Mouse (Mus musculus): ENCODE data around the gene Serpina1f. TPM values are rescaled to one million over a fixed set of nuclear protein-coding genes. Genes with fewer than 3 reads are reported as not detected.
"Not testable (repeated sequence)": the region's sequence is repeated elsewhere in the genome, so short reads cannot be mapped to it uniquely, and the experiment has no call there.

The Serpina1f gene
- total RNA-seq (2017) = not detected in 3 replicates

GRCm38 (mm10) chr12:103695429-103695828, at the start of gene Serpina1f:
Serpina1f (minus strand) TSS chr12:103695529.
- no peak for ATAC-seq (replicated peaks; ENCODE audit: insufficient number of reproducible peaks, low FRiP score, low TSS enrichment, poor library complexity, severe bottlenecking)

GRCm38 (mm10) chr12:103737791-103738580, 42.7 kb upstream of the Serpina1f start:
- not testable (repeated sequence) for ATAC-seq (replicated peaks; ENCODE audit: insufficient number of reproducible peaks, low FRiP score, low TSS enrichment, poor library complexity, severe bottlenecking)

DNA sequence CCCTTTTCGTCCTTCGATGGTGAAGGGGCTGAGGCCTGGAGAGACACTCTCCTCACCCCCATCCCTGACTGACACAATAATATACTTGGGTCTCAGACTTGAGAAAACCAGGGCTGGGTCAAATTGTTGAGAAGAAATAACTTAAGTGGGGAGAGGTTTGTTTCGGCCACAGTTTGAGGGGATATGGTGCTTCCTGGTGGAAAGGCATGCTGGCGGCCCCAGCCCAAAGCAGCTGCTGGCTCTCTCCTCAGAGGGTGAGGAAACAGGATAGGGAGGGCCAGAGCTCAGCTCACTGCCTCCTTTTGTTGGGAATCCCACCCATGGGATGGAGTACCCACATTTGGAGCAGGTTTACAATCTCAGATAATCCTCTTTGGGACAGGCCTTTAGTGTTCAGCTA, 40.2 kb upstream of the Serpina1f start:
- not testable (repeated sequence) for ATAC-seq (replicated peaks; ENCODE audit: insufficient number of reproducible peaks, low FRiP score, low TSS enrichment, poor library complexity, severe bottlenecking)

- ATAC-seq (replicated peaks; ENCODE audit: insufficient number of reproducible peaks, low FRiP score, low TSS enrichment, poor library complexity, severe bottlenecking) = not testable (repeated sequence)
Observed at GRCm38 (mm10) chr12:103735101-103735500, 39.8 kb upstream of the Serpina1f start.

DNA sequence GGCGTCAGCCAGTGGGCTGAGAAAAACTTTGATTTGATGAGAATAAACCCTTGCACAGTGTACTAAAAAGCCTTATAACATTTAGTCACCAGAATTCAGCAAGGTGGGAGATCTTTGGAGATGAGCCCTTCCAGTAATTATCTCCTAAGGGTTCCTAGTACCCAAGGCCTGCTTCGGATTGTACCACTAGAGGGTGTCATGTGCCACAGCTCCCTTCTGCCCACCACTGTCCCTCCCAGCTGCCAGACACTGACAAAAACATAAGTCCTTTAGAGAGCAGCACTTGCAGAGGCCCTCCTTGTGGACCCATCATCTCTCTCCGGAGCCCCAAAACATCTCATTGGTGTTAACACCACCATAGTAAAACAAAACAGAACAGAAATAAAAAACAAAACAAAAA, 16.2 kb upstream of the Serpina1f start:
- no peak for ATAC-seq (replicated peaks; ENCODE audit: insufficient number of reproducible peaks, low FRiP score, low TSS enrichment, poor library complexity, severe bottlenecking)

- ATAC-seq (replicated peaks; ENCODE audit: insufficient number of reproducible peaks, low FRiP score, low TSS enrichment, poor library complexity, severe bottlenecking) = no peak
Observed at GRCm38 (mm10) chr12:103710405-103710804, 15.1 kb upstream of the Serpina1f start.

- ATAC-seq (replicated peaks; ENCODE audit: insufficient number of reproducible peaks, low FRiP score, low TSS enrichment, poor library complexity, severe bottlenecking) = no peak
Observed at GRCm38 (mm10) chr12:103706113-103706512, 10.8 kb upstream of the Serpina1f start.

- no peak for ATAC-seq (replicated peaks; ENCODE audit: insufficient number of reproducible peaks, low FRiP score, low TSS enrichment, poor library complexity, severe bottlenecking)
Observed at GRCm38 (mm10) chr12:103705547-103705946, 10.2 kb upstream of the Serpina1f start.

DNA sequence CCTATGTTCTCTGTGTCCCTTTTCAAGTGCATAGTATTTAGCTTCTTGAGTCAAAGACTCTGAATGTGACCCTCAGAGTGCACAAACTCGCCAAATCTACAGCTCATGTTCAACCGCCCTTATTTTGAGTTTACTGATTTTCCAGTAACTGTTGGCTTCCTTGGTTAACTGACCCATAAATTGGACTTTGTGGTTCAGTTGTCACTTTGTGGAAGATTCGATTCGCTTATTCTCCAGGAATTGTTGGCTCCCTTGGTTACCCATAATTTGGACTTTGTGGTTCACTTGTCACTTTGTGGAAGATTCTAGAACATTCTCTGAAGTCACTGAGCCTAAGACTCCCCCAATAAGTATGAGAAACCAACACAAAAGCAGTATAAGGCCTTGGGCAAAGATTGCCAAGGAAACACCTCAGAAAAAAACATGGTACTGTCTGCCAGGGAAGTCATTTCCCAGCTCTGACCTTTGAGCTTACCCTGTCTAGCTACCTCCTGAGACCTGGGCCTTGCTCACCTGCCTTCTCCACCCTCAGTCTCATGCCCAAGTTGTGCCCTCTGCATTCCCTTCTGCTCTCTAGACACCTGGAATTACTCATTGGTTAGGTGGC, 4.9 kb upstream of the Serpina1f start:
- no peak for ATAC-seq (replicated peaks; ENCODE audit: insufficient number of reproducible peaks, low FRiP score, low TSS enrichment, poor library complexity, severe bottlenecking)

DNA sequence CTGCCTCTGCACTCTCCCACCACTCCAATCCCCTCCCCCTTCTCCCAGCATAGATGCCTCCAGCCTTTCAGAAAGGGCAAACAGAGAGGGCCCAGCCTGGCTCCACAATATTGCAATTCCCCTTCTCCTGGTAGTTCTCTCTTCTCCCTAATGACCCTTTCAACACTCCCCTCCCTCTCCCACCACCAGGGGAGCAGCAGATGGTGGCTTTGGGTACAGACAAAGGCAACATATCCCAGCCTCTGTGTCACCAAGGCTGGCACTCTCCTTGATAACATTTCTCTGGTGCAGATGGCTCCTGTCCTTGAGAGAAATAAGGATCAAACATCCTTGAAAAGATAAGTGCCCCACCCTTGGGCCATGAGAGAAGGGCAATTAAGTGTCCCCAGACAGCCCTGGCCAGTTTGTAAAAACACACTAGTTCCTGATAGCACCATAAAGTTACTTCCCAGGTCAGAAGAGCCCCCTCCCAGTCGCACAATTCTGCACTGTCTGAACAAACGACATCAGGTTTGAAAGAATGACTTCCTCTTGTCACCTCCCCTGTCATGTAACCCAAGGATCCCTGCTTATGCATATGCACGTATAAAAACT, 7.0 kb downstream of the Serpina1f start:
- ATAC-seq (replicated peaks; ENCODE audit: insufficient number of reproducible peaks, low FRiP score, low TSS enrichment, poor library complexity, severe bottlenecking) = no peak

DNA sequence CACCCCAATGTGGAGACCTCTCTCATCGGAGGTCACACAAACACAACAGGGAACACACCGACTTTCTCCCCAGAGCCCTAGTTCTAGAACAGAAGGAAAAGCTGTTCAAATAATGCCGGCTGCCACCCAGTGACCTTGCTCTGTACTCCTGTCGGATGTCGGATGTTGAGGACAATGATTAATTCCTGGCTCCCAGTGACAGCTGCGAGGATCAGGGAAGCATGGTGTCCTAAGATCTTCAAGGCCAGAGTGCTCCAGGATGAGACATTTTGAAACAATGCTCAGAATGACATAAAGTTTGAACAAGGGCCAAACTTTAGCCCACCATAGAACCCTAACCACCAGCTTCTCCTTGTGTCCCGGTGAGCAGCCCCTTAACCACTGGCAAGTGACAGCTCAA, 8.3 kb downstream of the Serpina1f start:
- no peak for ATAC-seq (replicated peaks; ENCODE audit: insufficient number of reproducible peaks, low FRiP score, low TSS enrichment, poor library complexity, severe bottlenecking)

DNA sequence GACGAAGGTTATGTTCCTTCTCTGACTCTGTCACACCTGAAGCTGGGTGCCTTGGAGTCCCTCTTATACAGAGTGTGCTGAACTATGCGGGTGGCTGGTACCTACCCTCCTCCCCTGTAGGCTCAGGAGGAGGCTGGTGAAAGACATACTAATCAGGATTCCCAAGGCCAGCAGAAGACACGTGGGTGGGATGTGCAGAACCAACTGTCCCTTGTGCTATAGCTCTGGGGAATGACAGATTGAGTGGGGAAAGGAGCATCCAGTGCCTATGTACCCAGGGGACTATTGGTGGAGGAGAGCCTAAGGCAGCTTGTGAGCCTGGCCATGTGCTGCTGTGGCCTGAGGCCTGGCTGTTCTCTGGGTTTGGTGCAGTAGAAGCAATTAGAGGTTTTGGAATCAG, 9.3 kb downstream of the Serpina1f start:
- no peak for ATAC-seq (replicated peaks; ENCODE audit: insufficient number of reproducible peaks, low FRiP score, low TSS enrichment, poor library complexity, severe bottlenecking)

- no peak for ATAC-seq (replicated peaks; ENCODE audit: insufficient number of reproducible peaks, low FRiP score, low TSS enrichment, poor library complexity, severe bottlenecking)
Observed at GRCm38 (mm10) chr12:103685386-103685785, 9.9 kb downstream of the Serpina1f start.

DNA sequence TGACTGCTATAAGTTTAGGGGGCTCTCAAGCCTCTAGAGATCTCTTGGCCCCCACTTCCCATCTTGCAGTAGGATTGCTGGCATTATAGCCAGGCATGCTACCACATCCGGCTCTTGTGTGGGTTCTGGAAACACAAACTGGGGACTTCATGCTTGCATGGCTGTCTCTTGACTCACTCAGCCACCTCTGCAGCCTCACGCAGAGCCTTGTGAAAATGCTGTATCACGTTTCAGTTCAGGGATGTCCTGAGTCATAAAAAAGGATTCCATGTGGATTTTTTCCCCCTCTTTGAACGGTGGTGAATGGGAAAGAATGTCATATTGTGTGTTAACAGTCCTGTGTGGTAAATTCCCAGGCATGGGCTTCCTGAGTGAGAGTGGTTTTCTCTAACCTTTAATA, 11.6 kb downstream of the Serpina1f start:
- no peak for ATAC-seq (replicated peaks; ENCODE audit: insufficient number of reproducible peaks, low FRiP score, low TSS enrichment, poor library complexity, severe bottlenecking)

GRCm38 (mm10) chr12:103681739-103682138, 13.6 kb downstream of the Serpina1f start:
- ATAC-seq (replicated peaks; ENCODE audit: insufficient number of reproducible peaks, low FRiP score, low TSS enrichment, poor library complexity, severe bottlenecking) = no peak

- no peak for ATAC-seq (replicated peaks; ENCODE audit: insufficient number of reproducible peaks, low FRiP score, low TSS enrichment, poor library complexity, severe bottlenecking)
Observed at GRCm38 (mm10) chr12:103681169-103681568, 14.2 kb downstream of the Serpina1f start.

GRCm38 (mm10) chr12:103679853-103680252, 15.5 kb downstream of the Serpina1f start:
- ATAC-seq (replicated peaks; ENCODE audit: insufficient number of reproducible peaks, low FRiP score, low TSS enrichment, poor library complexity, severe bottlenecking) = not testable (repeated sequence)

GRCm38 (mm10) chr12:103676039-103676438, 19.3 kb downstream of the Serpina1f start, which contains the start of gene Serpina16:
Serpina16 (minus strand) TSS chr12:103676139.
- no peak for ATAC-seq (replicated peaks; ENCODE audit: insufficient number of reproducible peaks, low FRiP score, low TSS enrichment, poor library complexity, severe bottlenecking)

DNA sequence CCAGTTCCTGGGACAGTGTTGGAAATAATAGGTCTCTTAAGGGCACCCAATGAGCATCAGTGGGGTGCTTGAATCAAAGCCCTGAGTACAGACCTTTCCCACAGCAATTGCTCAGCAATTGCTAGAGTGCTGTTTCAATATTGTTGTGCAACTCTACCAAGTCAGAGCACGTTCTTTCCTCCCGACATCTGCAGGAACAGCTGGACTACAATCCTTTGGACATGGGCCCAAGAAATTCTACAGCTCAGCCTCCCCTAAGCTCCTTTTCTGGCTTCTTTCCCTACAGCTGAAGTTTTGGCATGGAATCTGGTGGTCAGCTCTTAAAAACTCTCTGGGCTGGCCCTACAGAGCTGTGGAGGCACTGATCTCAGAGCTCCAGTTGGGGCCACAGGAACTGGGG, 22.1 kb downstream of the Serpina1f start:
- ATAC-seq (replicated peaks; ENCODE audit: insufficient number of reproducible peaks, low FRiP score, low TSS enrichment, poor library complexity, severe bottlenecking) = no peak

DNA sequence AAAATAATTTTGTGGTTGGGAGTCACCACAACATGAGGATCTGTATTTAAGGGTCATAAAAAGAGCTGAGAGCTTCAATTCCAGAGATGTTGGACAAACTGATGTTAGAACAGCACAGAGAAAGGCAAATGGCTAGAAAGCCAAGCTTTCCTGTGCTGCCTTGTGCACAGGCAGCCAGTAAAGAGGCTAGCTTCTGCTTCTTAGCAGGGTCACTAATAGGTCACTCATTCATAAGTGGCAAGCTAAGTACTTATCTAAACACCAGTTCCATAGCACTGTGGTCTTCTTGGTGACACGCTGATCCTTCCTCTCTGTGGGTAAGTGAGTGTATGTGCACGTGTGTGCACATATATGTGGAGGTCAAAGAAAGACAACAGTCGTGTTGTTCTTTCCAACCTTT, 23.8 kb downstream of the Serpina1f start:
- ATAC-seq (replicated peaks; ENCODE audit: insufficient number of reproducible peaks, low FRiP score, low TSS enrichment, poor library complexity, severe bottlenecking) = no peak

Measured in monocyte, adult 5-6 weeks (primary cell).